Mouse (Mus musculus) lung, adult 18-20 months (tissue): ENCODE measurements at regions not wholly inside any gene's neighbourhood (a gene's known extent, or its start where the extent isn't known, plus 50 kb on each side); places are given as distances from the start of the nearest gene placed in this dataset.

Experiments used
- DNase-seq, 2 experiments: peaks; one replicate each; pipeline ENCODE4 v3.0.0; 2022; ENCODE audit warnings: mixed read lengths in 2 of 2

GRCm38 (mm10) chr16:20794721-20795120 lies 60.4 kb upstream of the Thpo start:
- DNase-seq = no peak
